Mouse (Mus musculus): ENCODE data around the gene Tbc1d8.

DNA sequence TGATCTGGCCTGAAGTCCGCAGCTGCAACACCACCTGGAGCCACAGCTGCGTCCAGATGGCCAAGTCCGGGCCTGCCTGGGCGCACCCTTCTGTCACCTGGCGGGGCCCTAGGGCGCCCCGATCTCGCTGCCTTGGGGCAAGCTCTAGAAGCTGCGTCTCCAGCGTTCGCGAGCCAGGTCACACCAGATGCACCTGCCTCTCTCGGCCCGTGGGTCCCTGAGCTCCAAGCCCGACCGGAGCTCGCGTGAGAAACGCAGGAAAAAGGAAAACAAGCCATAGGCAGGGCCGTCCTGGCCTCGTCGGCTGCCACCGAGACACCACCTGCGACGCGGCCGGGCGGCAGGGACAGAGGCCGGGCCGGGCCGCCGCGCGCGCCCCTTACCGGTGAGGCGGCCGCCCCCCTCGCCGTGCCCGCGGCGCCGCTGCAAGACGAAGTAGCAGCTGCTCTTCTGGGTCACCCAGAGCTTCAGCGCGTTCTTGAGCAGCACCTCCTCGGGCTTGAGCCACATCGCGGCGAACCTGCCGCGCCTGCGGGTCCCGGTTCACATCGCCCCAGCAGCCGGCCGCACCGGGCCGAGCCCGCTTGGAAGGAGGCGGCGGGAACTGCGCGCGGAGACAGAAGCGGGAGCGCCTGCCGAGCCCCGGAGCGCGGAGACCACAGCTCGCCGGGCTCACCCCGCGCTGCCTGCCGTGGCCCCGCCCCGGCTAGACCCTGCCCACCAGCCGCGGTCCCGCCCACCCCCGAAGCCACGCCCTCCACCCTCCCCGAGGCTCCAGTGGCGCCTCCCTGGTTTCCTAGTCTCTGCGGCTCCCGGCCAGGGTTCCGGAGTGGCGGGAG, at the start of gene Tbc1d8:
- TF ChIP-seq POLR2A (IDR thresholded peaks at IDR 0.05; ENCODE audit: insufficient read depth, low read depth, low read length) (peak; percentile 96), CTCF (IDR thresholded peaks at IDR 0.05; ENCODE audit: insufficient read depth, low read depth, low read length) (no peak)
